Mouse (Mus musculus) lung, embryonic 16.5 days (tissue): ENCODE data around the gene Alyref. TPM values are rescaled to one million over a fixed set of nuclear protein-coding genes. Genes with fewer than 3 reads are reported as not detected.
A peak's percentile ranks its signal among the peaks of the same experiment; 100 is the strongest.
"Not testable (repeated sequence)": the region's sequence is repeated elsewhere in the genome, so short reads cannot be mapped to it uniquely, and the experiment has no call there.

ENCODE experiments used
- ATAC-seq: fragments of 200-750 bp; cut with Nextera tagmentation; 2 replicates; pipeline ENCODE4 v1.8.0; 2017; ENCODE audit warnings: low read depth, mild to moderate bottlenecking, moderate library complexity
- H3K27ac ChIP-seq: fragments of 300-500 bp; sonication (generic); 2 replicates; pipeline ENCODE4 v1.5.1; 2014; ENCODE audit warnings: mild to moderate bottlenecking, control low read depth, low read length
- H3K27me3 ChIP-seq: fragments of 300-500 bp; sonication (generic); 2 replicates; pipeline ENCODE4 v1.6.1; 2014; ENCODE audit warnings: low read depth, low read length, mixed read lengths; ENCODE audit not compliant: control insufficient read depth, insufficient read depth
- H3K36me3 ChIP-seq: fragments of 300-500 bp; sonication (generic); 2 replicates; pipeline ENCODE4 v1.6.1; 2014; ENCODE audit warnings: low read length; ENCODE audit not compliant: control insufficient read depth, insufficient read depth
- H3K4me1 ChIP-seq: fragments of 300-500 bp; sonication (generic); replicated peaks from 2 replicates; pipeline ENCODE4 v1.6.1; 2014; ENCODE audit warnings: low read length, mixed read lengths; ENCODE audit not compliant: control insufficient read depth, insufficient read depth
- H3K4me2 ChIP-seq: fragments of 300-500 bp; sonication (generic); 2 replicates; pipeline ENCODE4 v1.6.1; 2014; ENCODE audit warnings: low read depth, low read length, control low read depth
- H3K4me3 ChIP-seq: fragments of 300-500 bp; sonication (generic); 2 replicates; pipeline ENCODE4 v1.5.1; 2014; ENCODE audit warnings: mild to moderate bottlenecking, low read length, control low read depth
- H3K9ac ChIP-seq: fragments of 300-500 bp; sonication (generic); 2 replicates; pipeline ENCODE4 v1.6.1; 2014; ENCODE audit warnings: low read length, control low read depth
- H3K9me3 ChIP-seq: fragments of 300-500 bp; sonication (generic); 2 replicates; pipeline ENCODE4 v1.6.1; 2016; ENCODE audit warnings: low read length; ENCODE audit not compliant: control insufficient read depth
- WGBS: fragments of 180-500 bp; shearing (Covaris S2); extraction: QIAGEN DNeasy Blood & Tissue Kit; methylation state at CpG from one replicate; pipeline ENCODE4 v1.1.7; 2014; 5-methylcytosine and 5-hydroxymethylcytosine counted together
- polyA plus RNA-seq: library from polyadenylated mRNA; unstranded; fragments of >200 nt; fragmentation: Nextera tagmentation; extraction: Ambion mirVana; gene quantifications from 2 replicates; pipeline ENCODE4 v1.2.1, GENCODE M21; 2015

The Alyref gene
- polyA plus RNA-seq, 1 experiment from 2014 or later, result 266 TPM

DNA sequence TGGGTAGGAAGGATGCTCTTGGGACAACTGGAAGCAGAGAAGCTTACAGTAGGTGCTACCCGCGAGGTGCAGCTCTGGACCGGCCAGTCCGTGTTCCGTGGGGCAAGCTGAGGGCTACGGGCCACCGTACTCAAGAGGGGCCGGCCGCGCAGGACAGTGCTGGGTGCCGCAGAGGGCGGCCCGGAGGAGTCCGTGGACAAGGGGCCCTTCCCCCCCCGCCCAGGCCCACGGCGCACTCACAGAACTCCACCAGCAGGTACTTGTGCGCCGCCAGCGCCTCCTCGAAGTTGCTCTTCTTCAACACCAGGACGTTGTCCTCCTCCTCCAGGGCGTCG, 25.8 kb downstream of the Alyref start:
- Histone ChIP-seq H3K27ac (peak overlapping the region; percentile 83), H3K4me3 (peak overlapping the region; percentile 82), H3K4me2 (peak overlapping the region; percentile 91), H3K9ac (peak overlapping the region; percentile 98), H3K27me3 (no peaks in the 10 kb centered on the region), H3K9me3 (no peaks in the 10 kb centered on the region), H3K36me3 (peaks cover 36% of the 10 kb centered on the region), H3K4me1 (peaks cover 18% of the 10 kb centered on the region)
- WGBS, result under 1% methylated on average over 23 of the region's 24 CpGs
- ATAC-seq, result peak; percentile 32

DNA sequence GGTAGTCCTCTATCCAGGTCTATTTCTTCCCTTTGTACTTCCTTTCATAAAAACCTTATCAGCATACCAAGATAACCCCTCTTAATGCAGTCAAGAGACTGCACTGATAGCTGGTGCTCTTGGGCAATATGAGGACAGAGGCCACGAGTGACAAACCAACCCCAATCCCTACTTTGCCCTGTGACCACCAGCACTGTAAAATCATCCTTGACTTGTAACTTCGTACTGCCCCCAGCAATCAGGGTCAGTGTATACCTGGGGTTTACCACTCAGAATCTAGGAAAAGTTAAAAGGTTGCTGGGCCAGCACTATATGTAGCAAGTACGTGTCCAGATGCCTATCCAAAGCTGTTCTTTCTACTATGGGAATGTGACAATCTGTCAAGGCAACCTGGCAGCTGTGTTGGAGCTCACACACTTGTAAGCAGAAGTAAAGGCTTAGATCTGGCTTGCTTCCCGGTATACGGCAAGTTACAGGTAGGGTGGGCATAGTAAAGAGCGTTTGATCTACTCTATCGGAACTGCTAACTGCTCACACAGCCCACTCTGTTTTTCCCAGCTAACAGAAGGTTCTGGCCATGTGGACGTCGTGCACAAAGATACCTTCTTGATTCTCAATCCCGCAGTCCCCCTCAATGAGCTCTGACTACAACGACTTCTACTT, 26.3 kb downstream of the Alyref start:
- peak overlapping the region; percentile 98 for H3K9ac ChIP-seq
- H3K27ac ChIP-seq, result peak overlapping the region; percentile 83
- H3K4me1 ChIP-seq, result peaks cover 18% of the 10 kb centered on the region
- WGBS, result 5% methylated on average over 11 of the region's 11 CpGs
- peak overlapping the region; percentile 91 for H3K4me2 ChIP-seq
- no peaks in the 10 kb centered on the region for H3K9me3 ChIP-seq
- H3K36me3 ChIP-seq, result peaks cover 37% of the 10 kb centered on the region
- no peaks in the 10 kb centered on the region for H3K27me3 ChIP-seq
- peak overlapping the region; percentile 82 for H3K4me3 ChIP-seq
- ATAC-seq, result no peak

DNA sequence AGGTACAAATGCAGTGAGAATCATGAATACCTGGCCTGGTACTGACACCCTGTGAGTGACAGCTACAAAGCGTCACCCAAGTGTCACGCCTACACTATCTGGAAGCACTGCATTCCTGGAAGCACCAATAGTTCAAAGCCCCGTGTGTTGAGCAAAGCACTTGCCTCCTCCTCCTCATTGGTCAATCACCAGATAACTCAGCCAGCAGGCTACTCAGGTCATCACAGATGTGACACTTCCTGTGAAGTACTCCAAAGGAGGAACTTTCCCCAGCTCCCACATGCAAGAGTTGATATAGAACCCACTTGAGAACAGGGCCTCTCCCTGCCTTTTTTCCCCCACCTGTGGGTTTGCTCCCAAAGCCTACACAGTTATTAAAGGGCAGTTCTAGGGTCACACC, 27.0 kb downstream of the Alyref start:
- H3K36me3 ChIP-seq, result peaks cover 41% of the 10 kb centered on the region
- ATAC-seq, result no peak
- peak overlapping the region; percentile 82 for H3K4me3 ChIP-seq
- H3K9me3 ChIP-seq, result no peaks in the 10 kb centered on the region
- no peak overlapping the region for H3K27ac ChIP-seq
- no peaks in the 10 kb centered on the region for H3K27me3 ChIP-seq
- peaks cover 18% of the 10 kb centered on the region for H3K4me1 ChIP-seq
- peak overlapping the region; percentile 98 for H3K9ac ChIP-seq
- H3K4me2 ChIP-seq, result peak overlapping the region; percentile 91
- 59% methylated on average over 3 of the region's 3 CpGs for WGBS

DNA sequence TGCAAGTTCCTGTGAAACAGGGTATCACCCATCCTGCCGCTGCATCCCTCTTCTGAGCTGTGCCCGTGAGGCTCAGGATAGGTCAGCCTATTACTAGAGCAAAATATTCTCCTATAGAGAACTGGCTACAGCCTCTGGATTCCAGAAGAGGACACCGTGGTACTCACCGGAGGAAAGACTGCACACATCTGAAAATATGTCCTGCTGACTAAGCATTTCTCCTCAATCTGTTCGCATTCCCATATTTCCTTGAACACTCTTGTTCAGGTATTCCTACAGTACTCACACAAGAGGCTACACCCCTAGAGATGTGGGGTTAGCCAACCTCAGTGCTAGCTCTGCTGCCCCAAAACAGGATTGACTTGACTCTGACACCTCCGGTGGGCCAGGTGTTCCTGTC, 29.8 kb downstream of the Alyref start:
- H3K9ac ChIP-seq, result no peak overlapping the region
- peaks cover 12% of the 10 kb centered on the region for H3K4me1 ChIP-seq
- 85% methylated on average over 6 of the region's 6 CpGs for WGBS

DNA sequence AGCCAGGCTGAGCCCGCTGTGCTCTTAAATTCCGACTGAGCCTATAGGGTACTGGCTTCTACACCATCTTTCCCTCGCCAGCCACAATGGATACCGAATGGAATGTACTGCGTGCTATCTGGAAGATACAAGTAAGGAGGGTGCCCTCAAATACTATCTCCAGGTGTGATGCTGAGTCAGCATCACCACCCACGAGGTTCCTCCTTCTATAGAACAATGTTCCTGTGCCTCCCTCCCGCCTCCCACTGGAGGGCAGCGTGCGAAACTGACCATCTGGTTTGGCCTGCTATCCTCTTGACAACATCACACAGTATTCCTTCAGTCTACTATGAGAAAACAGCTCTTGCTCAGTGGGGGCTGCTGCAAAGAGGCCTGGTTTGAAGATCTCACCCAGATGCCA, 33.1 kb downstream of the Alyref start:
- no peak overlapping the region for H3K9ac ChIP-seq
- H3K4me1 ChIP-seq, result no peaks in the 10 kb centered on the region
- H3K27me3 ChIP-seq, result no peaks in the 10 kb centered on the region
- 80% methylated on average over 9 of the region's 9 CpGs for WGBS
- no peak overlapping the region for H3K4me2 ChIP-seq
- no peak overlapping the region for H3K4me3 ChIP-seq
- ATAC-seq, result no peak
- H3K9me3 ChIP-seq, result no peaks in the 10 kb centered on the region
- no peak overlapping the region for H3K27ac ChIP-seq
- peaks cover 84% of the 10 kb centered on the region for H3K36me3 ChIP-seq

More for the DNA sequence above, 29.8 kb downstream of the Alyref start:
- Histone ChIP-seq H3K9me3 (no peaks in the 10 kb centered on the region), H3K4me3 (no peak overlapping the region), H3K4me2 (no peak overlapping the region), H3K27me3 (no peaks in the 10 kb centered on the region), H3K36me3 (peaks cover 65% of the 10 kb centered on the region), H3K27ac (no peak overlapping the region)
- ATAC-seq, result no peak

DNA sequence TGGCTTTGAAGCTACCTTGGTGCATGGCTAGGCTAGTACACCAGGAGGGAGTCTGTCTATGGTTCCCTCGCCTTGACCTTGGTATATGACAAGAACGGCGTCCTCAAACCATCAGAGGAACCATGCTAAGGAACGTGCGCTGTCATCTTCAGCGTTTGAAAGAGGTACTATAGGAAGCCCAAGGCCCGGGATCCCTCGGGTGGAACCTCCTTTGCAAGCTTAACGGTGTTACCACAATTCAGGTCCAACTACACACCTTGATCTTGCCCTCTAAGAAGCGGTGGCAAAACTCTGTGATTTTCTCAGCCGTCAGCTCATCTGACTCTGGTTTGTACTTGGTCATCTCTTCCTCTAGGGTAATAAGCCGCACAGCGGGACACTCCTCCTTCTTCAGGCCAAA, 35.2 kb downstream of the Alyref start:
- Histone ChIP-seq H3K27ac (no peak overlapping the region), H3K4me1 (no peaks in the 10 kb centered on the region), H3K27me3 (no peaks in the 10 kb centered on the region), H3K9me3 (no peaks in the 10 kb centered on the region), H3K4me2 (no peak overlapping the region), H3K36me3 (peaks cover 81% of the 10 kb centered on the region), H3K9ac (no peak overlapping the region), H3K4me3 (no peak overlapping the region)
- WGBS, result 92% methylated on average over 13 of the region's 13 CpGs
- no peak for ATAC-seq

DNA sequence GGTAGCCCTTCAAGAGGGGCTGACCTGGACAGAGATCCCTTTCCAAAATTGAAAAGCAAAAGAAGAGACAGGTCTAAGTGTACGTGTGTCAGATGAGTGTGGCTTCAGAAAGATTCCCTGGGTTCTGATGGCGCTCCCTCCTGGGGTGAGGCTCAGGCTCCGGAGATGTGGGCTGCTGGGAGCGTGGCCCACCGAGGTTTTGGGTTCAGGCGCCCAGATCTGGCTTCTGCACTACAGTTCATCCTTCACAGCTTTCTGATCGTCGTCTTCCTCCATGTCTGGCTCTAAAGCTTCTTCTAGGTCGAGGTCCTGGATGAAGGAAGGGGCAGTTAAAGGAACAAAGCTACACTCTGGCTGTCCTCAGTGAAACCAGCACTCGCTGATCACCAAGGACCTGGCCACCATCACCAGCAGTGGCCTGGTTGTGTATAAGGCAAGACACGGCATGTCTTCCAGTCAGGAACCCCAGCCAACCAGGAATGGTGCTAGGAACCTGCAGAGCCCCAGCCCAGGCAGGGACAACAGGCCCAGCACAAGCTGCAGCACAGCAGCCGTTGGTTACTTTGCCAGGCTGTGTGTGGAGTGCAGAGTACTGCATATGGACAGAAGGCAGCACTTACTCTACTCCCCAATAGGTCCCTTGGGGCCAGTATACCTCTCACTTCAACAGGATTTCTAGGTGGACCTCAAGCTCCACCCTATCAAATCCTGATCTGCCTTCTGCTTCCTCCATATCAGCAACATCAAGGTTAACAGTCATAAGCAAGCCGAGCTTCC, 37.0 kb downstream of the Alyref start:
- Histone ChIP-seq H3K27me3 (no peaks in the 10 kb centered on the region), H3K4me1 (no peaks in the 10 kb centered on the region), H3K36me3 (peaks cover 67% of the 10 kb centered on the region), H3K9ac (no peak overlapping the region), H3K27ac (no peak overlapping the region), H3K4me2 (no peak overlapping the region), H3K9me3 (peaks cover 5% of the 10 kb centered on the region), H3K4me3 (no peak overlapping the region)
- 90% methylated on average over 13 of the region's 13 CpGs for WGBS
- no peak for ATAC-seq

DNA sequence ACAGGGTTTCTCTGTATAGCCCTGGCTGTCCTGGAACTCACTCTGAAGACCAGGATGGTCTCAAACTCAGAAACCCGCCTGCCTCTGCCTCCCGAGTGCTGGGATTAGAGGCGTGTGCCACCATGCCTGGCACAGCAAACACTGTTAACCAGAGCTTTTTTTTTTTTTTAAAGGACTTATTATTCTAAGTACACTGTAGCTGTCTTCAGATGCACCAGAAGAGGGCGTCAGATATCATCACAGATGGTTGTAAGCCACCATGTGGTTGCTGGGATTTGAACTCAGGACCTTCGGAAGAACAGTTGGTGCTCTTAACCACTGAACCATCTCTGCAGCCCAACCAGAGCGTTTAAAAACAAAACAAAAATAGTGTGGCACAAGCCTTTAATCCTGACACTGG, 39.3 kb downstream of the Alyref start:
- peaks cover 48% of the 10 kb centered on the region for H3K36me3 ChIP-seq
- WGBS, result 89% methylated on average over 6 of the region's 6 CpGs
- not testable (repeated sequence) for H3K27me3 ChIP-seq, H3K4me3 ChIP-seq, H3K9ac ChIP-seq, H3K27ac ChIP-seq, ATAC-seq, H3K4me2 ChIP-seq, H3K4me1 ChIP-seq, H3K9me3 ChIP-seq

DNA sequence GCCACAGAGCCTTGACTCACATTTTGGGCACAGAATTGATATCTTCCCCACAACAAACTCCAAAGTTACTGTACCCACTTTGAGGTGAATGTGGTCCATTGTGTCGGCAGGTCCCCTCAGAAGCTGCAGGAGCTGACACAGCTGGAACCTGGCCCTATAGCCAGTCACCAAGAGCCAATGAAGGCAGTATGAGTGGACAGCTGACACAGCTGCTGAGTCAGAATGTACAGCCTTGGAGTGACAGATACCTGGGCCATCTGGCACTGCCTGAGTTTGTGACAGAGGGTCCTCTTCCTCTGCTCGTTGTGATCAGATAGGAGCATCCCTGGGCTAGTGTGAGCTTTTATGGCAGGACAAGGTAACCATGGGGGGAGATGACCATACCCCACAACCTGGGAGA, 42.9 kb downstream of the Alyref start:
- 76% methylated on average over 2 of the region's 2 CpGs for WGBS
- Histone ChIP-seq H3K4me1 (peaks cover under 1% of the 10 kb centered on the region; the same call in 1 of the 2 replicates), H3K27ac (no peak overlapping the region), H3K9ac (no peak overlapping the region), H3K4me3 (no peak overlapping the region), H3K27me3 (no peaks in the 10 kb centered on the region), H3K9me3 (peaks cover 5% of the 10 kb centered on the region), H3K36me3 (peaks cover 12% of the 10 kb centered on the region), H3K4me2 (no peak overlapping the region)
- no peak for ATAC-seq
